Mouse (Mus musculus) limb, embryonic 14.5 days (tissue): ENCODE measurements around the gene Snrnp27. TPM values are rescaled to one million over a fixed set of nuclear protein-coding genes. Genes with fewer than 3 reads are reported as not detected.

Experiments
- ATAC-seq: fragments of 200-750 bp; cut with Nextera tagmentation; 2 replicates; pipeline ENCODE4 v1.8.0; 2017; ENCODE audit warnings: low read depth, moderate number of reproducible peaks, moderate TSS enrichment; ENCODE audit not compliant: low FRiP score
- DNase-seq: peaks from one replicate; pipeline ENCODE4 v3.0.0-alpha.2; 2015; ENCODE audit warnings: low spot score
- H3K27ac ChIP-seq: fragments of 300-500 bp; sonication (generic); replicated peaks from 2 replicates; pipeline ENCODE4 v1.5.1; 2014; ENCODE audit warnings: low read depth, mild to moderate bottlenecking, low read length, moderate library complexity, mixed read lengths
- H3K27me3 ChIP-seq: fragments of 300-500 bp; sonication (generic); 2 replicates; pipeline ENCODE4 v1.6.1; 2014; ENCODE audit warnings: low read length, mixed read lengths; ENCODE audit not compliant: control insufficient read depth, insufficient read depth
- H3K36me3 ChIP-seq: fragments of 300-500 bp; sonication (generic); 2 replicates; pipeline ENCODE4 v1.6.1; 2014; ENCODE audit warnings: mild to moderate bottlenecking, low read length, moderate library complexity, mixed read lengths; ENCODE audit not compliant: control insufficient read depth, insufficient read depth
- H3K4me1 ChIP-seq: fragments of 300-500 bp; sonication (generic); 2 replicates; pipeline ENCODE4 v1.6.1; 2014; ENCODE audit warnings: antibody characterized with exemption, low read length, mixed read lengths; ENCODE audit not compliant: control insufficient read depth, insufficient read depth
- H3K4me2 ChIP-seq: fragments of 300-500 bp; sonication (generic); replicated peaks from 2 replicates; pipeline ENCODE4 v1.6.1; 2014; ENCODE audit warnings: low read depth, mild to moderate bottlenecking, low read length, moderate library complexity; ENCODE audit not compliant: severe bottlenecking
- H3K4me3 ChIP-seq: fragments of 300-500 bp; sonication (generic); replicated peaks from 2 replicates; pipeline ENCODE4 v1.5.1; 2014; ENCODE audit warnings: low read length
- H3K9ac ChIP-seq: fragments of 300-500 bp; sonication (generic); 2 replicates; pipeline ENCODE4 v1.6.1; 2014; ENCODE audit warnings: mild to moderate bottlenecking, low read depth, low read length, moderate library complexity; ENCODE audit not compliant: severe bottlenecking
- H3K9me3 ChIP-seq: fragments of 300-500 bp; sonication (generic); 2 replicates; pipeline ENCODE4 v1.6.1; 2016; ENCODE audit warnings: low read length; ENCODE audit not compliant: control insufficient read depth
- POLR2A ChIP-seq: fragments of 200-500 bp; IDR thresholded peaks from 2 replicates; pipeline ENCODE4 v1.8.0; 2012; ENCODE audit warnings: inconsistent platforms, mild to moderate bottlenecking, moderate library complexity, borderline replicate concordance; ENCODE audit not compliant: insufficient read depth, insufficient read length; ENCODE audit errors: extremely low read depth
- WGBS: fragments of 180-500 bp; shearing (Covaris S2); extraction: QIAGEN DNeasy Blood & Tissue Kit; methylation state at CpG from one replicate; pipeline ENCODE4 v1.1.7; 2014; 5-methylcytosine and 5-hydroxymethylcytosine counted together
- polyA plus RNA-seq, 2 experiments: library from polyadenylated mRNA; depleted of rRNA in 1 of 2; stranded (reverse) in 1 of 2; unstranded in 1 of 2; fragments of >200 nt; fragmentation: Nextera tagmentation in 1 of 2; extraction: Ambion mirVana in 1 of 2; gene quantifications; 2 replicates each; pipeline versions ENCODE4 v1.2.1 to v1.2.3; 2012 to 2014

Gene Snrnp27
- polyA plus RNA-seq, 2 experiments: 64.8 to 115 TPM

GRCm38 (mm10) chr6:86636495-86636894, 47.8 kb downstream of the Snrnp27 start:
- Histone ChIP-seq H3K4me1 (no peaks in the 10 kb centered on the region), H3K9ac (no peak overlapping the region), H3K4me3 (no peak overlapping the region), H3K9me3 (no peaks in the 10 kb centered on the region), H3K4me2 (no peak overlapping the region), H3K36me3 (no peaks in the 10 kb centered on the region), H3K27me3 (no peaks in the 10 kb centered on the region), H3K27ac (no peak overlapping the region)
- no peak for DNase-seq
- no peak for ATAC-seq
- TF ChIP-seq POLR2A: no peak
- WGBS: 62% methylated on average over 2 of the region's 2 CpGs

DNA sequence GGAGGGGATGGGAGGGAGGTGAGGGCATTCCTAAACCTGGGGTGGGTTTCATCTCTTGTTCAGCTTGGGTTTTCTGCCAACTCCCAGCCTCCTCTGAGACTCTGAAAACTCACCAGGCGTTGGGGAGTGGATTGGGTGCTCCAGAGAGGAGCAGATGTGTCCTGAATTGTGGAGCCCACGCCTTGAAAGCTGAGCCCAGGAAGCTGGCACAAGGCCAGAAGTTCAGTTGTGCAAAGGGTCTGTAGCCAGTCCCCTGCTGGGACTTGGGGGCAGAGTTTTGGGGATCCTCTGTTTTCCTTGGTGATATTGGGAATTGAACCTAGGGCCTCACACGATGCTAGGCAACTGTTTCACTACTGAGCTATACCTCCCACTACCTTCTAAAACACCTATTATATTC, 54.2 kb downstream of the Snrnp27 start:
- ATAC-seq (no peak), DNase-seq (no peak)
- Histone ChIP-seq H3K9ac (no peak overlapping the region), H3K27ac (no peak overlapping the region), H3K36me3 (no peaks in the 10 kb centered on the region), H3K9me3 (no peaks in the 10 kb centered on the region), H3K27me3 (no peaks in the 10 kb centered on the region), H3K4me2 (no peak overlapping the region), H3K4me3 (no peak overlapping the region), H3K4me1 (no peaks in the 10 kb centered on the region)
- TF ChIP-seq POLR2A: no peak
- 72% methylated on average over 3 of the region's 3 CpGs for WGBS

GRCm38 (mm10) chr6:86627946-86628345, 56.4 kb downstream of the Snrnp27 start, which contains the start of gene Asprv1:
Gene Asprv1 (plus strand): TSS chr6:86628164.
- no peak for TF ChIP-seq POLR2A
- Histone ChIP-seq H3K4me2 (no peak within 1 kb of the TSS), H3K9ac (no peak within 1 kb of the TSS), H3K4me1 (peaks cover 19% of the 10 kb centered on the region), H3K9me3 (no peaks in the 10 kb centered on the region), H3K4me3 (no peak within 1 kb of the TSS), H3K27ac (no peak within 1 kb of the TSS), H3K27me3 (no peaks in the 10 kb centered on the region), H3K36me3 (no peaks in the 10 kb centered on the region)
- no peak for DNase-seq
- ATAC-seq: no peak
- WGBS: 57% methylated on average over 10 of the region's 10 CpGs

Other genes starting within 250 kb of the Snrnp27 start
- gene C87436, start 246.1 kb downstream of the Snrnp27 start, polyA plus RNA-seq (2012; rRNA removed): 16.0 and 19.1 TPM in 2 replicates
- 20.6 and 22.2 TPM in 2 replicates for gene C87436, start 246.1 kb downstream of the Snrnp27 start, polyA plus RNA-seq (2014; fragmentation: Nextera tagmentation; extraction: Ambion mirVana)
- gene Pcbp1, start 158.2 kb downstream of the Snrnp27 start, polyA plus RNA-seq (2012; rRNA removed): 333 and 395 TPM in 2 replicates
- gene Pcbp1, start 158.2 kb downstream of the Snrnp27 start, polyA plus RNA-seq (2014; fragmentation: Nextera tagmentation; extraction: Ambion mirVana): 445 and 455 TPM in 2 replicates
- 19.9 and 34.8 TPM in 2 replicates for gene Asprv1, start 56.4 kb downstream of the Snrnp27 start, polyA plus RNA-seq (2012; rRNA removed)
- 66.2 and 100.0 TPM in 2 replicates for gene Asprv1, start 56.4 kb downstream of the Snrnp27 start, polyA plus RNA-seq (2014; fragmentation: Nextera tagmentation; extraction: Ambion mirVana)
- gene Mxd1, start 15.4 kb downstream of the Snrnp27 start, polyA plus RNA-seq (2012; rRNA removed): 11.7 and 14.8 TPM in 2 replicates
- 10.7 and 15.7 TPM in 2 replicates for gene Mxd1, start 15.4 kb downstream of the Snrnp27 start, polyA plus RNA-seq (2014; fragmentation: Nextera tagmentation; extraction: Ambion mirVana)
- gene Gmcl1, start 48.9 kb upstream of the Snrnp27 start, polyA plus RNA-seq (2012; rRNA removed): 27.0 and 27.3 TPM in 2 replicates
- gene Gmcl1, start 48.9 kb upstream of the Snrnp27 start, polyA plus RNA-seq (2014; fragmentation: Nextera tagmentation; extraction: Ambion mirVana): 33.3 and 41.0 TPM in 2 replicates
- gene Anxa4, start 109.1 kb upstream of the Snrnp27 start, polyA plus RNA-seq (2012; rRNA removed): 23.1 and 28.3 TPM in 2 replicates
- 45.6 and 50.5 TPM in 2 replicates for gene Anxa4, start 109.1 kb upstream of the Snrnp27 start, polyA plus RNA-seq (2014; fragmentation: Nextera tagmentation; extraction: Ambion mirVana)
- gene Aak1, start 165.0 kb upstream of the Snrnp27 start, polyA plus RNA-seq (2012; rRNA removed): 24.7 and 27.4 TPM in 2 replicates
- 19.8 and 20.9 TPM in 2 replicates for gene Aak1, start 165.0 kb upstream of the Snrnp27 start, polyA plus RNA-seq (2014; fragmentation: Nextera tagmentation; extraction: Ambion mirVana)